Mouse (Mus musculus) neutrophil, adult 5-6 weeks (primary cell): ENCODE measurements around the gene Epn3. TPM values are rescaled to one million over a fixed set of nuclear protein-coding genes. Genes with fewer than 3 reads are reported as not detected.

Experiments used
- ATAC-seq: fragments of 151-379, 151-347 bp; 2 replicates; pipeline ENCODE4 v1.8.0; 2017; ENCODE audit warnings: mild to moderate bottlenecking, moderate TSS enrichment; ENCODE audit not compliant: insufficient number of reproducible peaks, poor library complexity, low FRiP score, severe bottlenecking; ENCODE audit errors: extremely low read depth
- total RNA-seq: library from RNA; stranded (forward); fragments of 200-1000 nt; gene quantifications from 2 replicates; pipeline ENCODE4 v1.2.3, GENCODE M21; 2017

Gene Epn3
- total RNA-seq, 1 experiment from 2014 or later = 2.4 TPM

DNA sequence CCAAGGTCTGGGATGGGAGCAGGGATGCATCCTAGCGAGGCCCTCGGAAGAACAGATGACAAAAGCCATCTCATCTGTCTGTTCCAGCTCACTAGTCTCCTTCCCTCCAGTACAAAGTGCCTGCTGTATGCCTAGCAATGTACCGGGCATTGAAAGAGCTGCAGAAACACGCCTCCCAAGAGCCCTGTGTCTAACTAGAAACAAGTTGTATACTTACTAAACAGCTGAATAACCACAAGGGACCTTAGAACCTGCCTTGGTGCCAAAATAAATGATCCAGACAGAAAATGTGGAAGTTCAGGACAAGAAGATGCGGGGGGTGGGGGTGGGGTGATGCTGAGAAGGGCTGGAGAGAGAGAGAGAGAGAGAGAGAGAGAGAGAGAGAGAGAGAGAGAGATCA lies 54.9 kb downstream of the Epn3 start:
- ATAC-seq = no peak

DNA sequence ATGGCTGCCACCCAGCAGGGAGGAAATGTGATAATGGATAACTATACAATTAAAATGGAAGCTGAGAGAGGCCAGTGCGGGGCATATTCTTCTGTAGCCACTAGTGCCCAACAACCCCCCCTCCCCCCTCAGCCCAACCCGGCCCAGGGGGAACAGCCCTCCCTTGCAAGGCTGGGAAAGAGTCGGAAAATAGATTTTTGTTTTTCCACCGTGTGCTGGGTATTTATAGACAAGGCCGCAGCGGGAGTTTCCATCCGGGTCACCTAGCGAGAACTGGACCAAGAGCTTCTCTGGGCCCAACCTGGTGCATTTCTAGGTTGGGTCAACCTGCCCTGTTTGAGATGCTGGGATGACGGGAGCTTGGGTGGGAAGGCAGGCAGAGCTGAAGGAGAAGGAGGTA lies 58.0 kb downstream of the Epn3 start:
- ATAC-seq = no peak

DNA sequence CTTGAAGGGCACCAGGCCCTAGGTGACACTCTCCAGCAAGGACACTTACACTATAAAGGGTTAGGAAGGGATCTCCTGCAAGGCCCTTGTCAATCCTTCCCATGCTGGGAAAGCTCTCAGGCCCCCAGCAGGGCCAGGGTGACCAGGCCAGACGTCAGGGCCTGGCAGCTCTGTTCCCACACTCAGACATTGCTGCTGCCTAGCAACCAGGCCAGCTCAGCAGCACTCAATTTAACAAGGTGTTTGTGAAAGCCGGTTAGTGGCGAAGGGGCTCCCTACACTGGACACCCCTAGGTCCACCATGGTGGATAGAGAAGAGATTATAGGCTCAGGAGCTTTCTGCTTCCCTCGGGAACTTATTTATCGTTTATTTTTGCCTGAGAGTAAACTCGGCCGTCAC lies 58.7 kb downstream of the Epn3 start:
- ATAC-seq = no peak

DNA sequence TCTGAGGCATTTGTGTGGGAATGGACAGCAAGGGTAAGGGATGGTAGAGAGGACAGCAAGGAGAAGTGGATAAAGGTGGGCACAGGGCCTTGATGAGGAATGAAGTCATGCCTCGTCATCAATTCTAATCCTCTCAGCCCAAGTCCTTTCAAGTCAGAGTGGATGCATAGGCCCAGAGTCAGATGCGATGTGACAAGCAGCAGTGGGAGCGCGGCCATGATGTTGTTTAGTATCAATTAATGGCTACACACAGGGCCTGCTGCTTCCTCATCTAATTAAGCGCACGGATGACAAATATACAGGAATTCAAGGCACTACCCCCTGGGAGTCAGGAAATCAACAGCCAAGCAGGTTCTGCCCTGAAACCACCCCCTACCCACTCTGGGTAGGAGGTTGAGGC lies 59.4 kb downstream of the Epn3 start:
- no peak for ATAC-seq

Other genes starting within 250 kb of the Epn3 start
- gene Gm21885, start 218.1 kb downstream of the Epn3 start, total RNA-seq = 2.2 TPM in 1 of 2 replicates, not detected in the other
- 241 and 265 TPM in 2 replicates for gene Luc7l3, start 178.0 kb downstream of the Epn3 start, total RNA-seq
- gene Ankrd40, start 172.0 kb downstream of the Epn3 start, total RNA-seq = 68.3 and 73.1 TPM in 2 replicates
- 0.86 and 1.2 TPM in 2 replicates for gene Abcc3, start 107.0 kb downstream of the Epn3 start, total RNA-seq
- gene Cacna1g, start 25.8 kb downstream of the Epn3 start, total RNA-seq = not detected in 2 replicates
- gene Spata20, start 13.8 kb downstream of the Epn3 start, total RNA-seq = not detected in 2 replicates
- gene Mycbpap, start 21.8 kb upstream of the Epn3 start, total RNA-seq = not detected in 2 replicates
- 2.3 and 3.3 TPM in 2 replicates for gene Rsad1, start 49.3 kb upstream of the Epn3 start, total RNA-seq
- gene Chad, start 65.1 kb upstream of the Epn3 start, total RNA-seq = 0.23 and 0.25 TPM in 2 replicates
- gene Acsf2, start 101.9 kb upstream of the Epn3 start, total RNA-seq = 19.8 and 22.8 TPM in 2 replicates
- 37.4 and 38.2 TPM in 2 replicates for gene Lrrc59, start 129.8 kb upstream of the Epn3 start, total RNA-seq
- gene Mrpl27, start 153.8 kb upstream of the Epn3 start, total RNA-seq = 8.6 and 13.8 TPM in 2 replicates
- 0.47 and 1.8 TPM in 2 replicates for gene Eme1, start 154.0 kb upstream of the Epn3 start, total RNA-seq
- gene Xylt2, start 177.5 kb upstream of the Epn3 start, total RNA-seq = 7.2 and 8.7 TPM in 2 replicates
- not detected in 2 replicates for gene Gm11541, start 204.5 kb upstream of the Epn3 start, total RNA-seq
- not detected in 2 replicates for gene Cdc34b, start 241.8 kb upstream of the Epn3 start, total RNA-seq